Mouse (Mus musculus) ovary, adult 10 weeks (tissue): ENCODE data around the gene Defa21. TPM values are rescaled to one million over a fixed set of nuclear protein-coding genes. Genes with fewer than 3 reads are reported as not detected.

Experiments used
- polyA plus RNA-seq: library from polyadenylated mRNA; stranded (reverse); fragments of 350-450 nt; fragmentation: Illumina TruSeq; extraction: RNeasy Lipid Tissue Mini Kit (QIAGEN cat#74804); gene quantifications from one replicate; pipeline ENCODE4 v1.2.3, GENCODE M21; 2014

Gene Defa21
- polyA plus RNA-seq = not detected

DNA sequence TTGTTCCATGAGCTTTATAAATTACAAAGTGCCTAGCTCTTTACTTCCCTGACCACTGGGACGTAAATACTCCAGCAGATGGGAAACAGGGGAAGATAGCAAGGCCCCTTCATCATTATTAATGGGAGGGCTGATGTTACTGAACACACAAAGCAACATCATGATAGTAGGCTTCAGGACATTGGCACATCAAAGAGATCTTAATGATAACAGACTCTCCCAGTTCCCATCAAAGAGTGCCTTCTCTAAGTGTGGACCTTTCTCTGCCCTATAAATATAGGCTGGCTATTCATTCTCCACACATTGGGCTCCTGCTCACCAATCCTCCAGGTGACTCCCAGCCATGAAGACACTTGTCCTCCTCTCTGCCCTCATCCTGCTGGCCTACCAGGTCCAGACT, at the start of gene Defa21:
Defa21 (plus strand) TSS at position 301 of the 400 bp plus-strand sequence.

DNA sequence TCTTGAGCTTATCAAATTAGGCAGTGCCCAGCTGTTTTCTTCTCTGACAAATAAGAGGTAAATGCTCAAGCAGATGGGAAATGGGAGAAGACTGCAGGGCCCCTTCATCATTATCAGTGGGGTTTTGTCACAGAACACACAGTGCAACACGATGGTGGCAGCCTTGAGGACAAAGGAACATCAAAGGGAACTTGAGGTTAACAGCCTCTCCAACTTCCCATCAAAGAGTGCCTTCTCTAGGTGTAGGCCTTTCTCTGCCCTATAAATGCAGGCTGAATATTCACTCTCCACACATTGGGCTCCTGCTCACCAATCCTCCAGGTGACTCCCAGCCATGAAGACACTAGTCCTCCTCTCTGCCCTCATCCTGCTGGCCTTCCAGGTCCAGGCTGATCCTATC, 29.4 kb downstream of the Defa21 start, which contains the start of gene Defa23:
Defa23 (plus strand) TSS at position 301 of the 400 bp plus-strand sequence.

DNA sequence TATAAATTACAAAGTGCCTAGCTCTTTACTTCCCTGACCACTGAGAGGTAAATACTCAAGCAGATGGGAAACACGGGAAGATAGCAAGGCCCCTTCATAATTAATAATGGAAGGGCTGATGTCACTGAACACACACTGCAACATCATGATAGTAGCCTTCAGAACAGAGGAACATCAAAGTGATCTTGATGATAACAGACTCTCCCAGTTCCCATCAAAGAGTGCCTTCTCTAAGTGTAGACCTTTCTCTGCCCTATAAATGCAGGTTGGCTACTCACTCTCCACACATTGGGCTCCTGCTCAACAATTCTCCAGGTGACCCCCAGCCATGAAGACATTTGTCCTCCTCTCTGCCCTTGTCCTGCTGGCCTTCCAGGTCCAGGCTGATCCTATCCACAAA, 39.4 kb downstream of the Defa21 start, which contains the start of gene Defa35:
Defa35 (plus strand) TSS at position 301 of the 400 bp plus-strand sequence.

Other genes with a start within 250 kb of the Defa21 start
- not detected for gene Defb33, start 132.9 kb upstream of the Defa21 start, polyA plus RNA-seq
- not detected for gene Gm15056, start 122.9 kb upstream of the Defa21 start, polyA plus RNA-seq
- gene Gm6040, start 103.5 kb upstream of the Defa21 start, polyA plus RNA-seq = not detected
- not detected for gene AY761185, start 80.8 kb upstream of the Defa21 start, polyA plus RNA-seq
- not detected for gene Defa23, start 29.5 kb downstream of the Defa21 start, polyA plus RNA-seq
- not detected for gene Defa35, start 39.5 kb downstream of the Defa21 start, polyA plus RNA-seq
- gene Defa25, start 58.9 kb downstream of the Defa21 start, polyA plus RNA-seq = not detected
- gene Gm14851, start 70.5 kb downstream of the Defa21 start, polyA plus RNA-seq = not detected
- not detected for gene Defa30, start 109.1 kb downstream of the Defa21 start, polyA plus RNA-seq
- not detected for gene Defa22, start 136.7 kb downstream of the Defa21 start, polyA plus RNA-seq
- not detected for gene Defa31, start 166.1 kb downstream of the Defa21 start, polyA plus RNA-seq
- gene Gm15293, start 176.0 kb downstream of the Defa21 start, polyA plus RNA-seq = not detected
- not detected for gene Gm15292, start 224.2 kb downstream of the Defa21 start, polyA plus RNA-seq